In the genomic region with DNA sequence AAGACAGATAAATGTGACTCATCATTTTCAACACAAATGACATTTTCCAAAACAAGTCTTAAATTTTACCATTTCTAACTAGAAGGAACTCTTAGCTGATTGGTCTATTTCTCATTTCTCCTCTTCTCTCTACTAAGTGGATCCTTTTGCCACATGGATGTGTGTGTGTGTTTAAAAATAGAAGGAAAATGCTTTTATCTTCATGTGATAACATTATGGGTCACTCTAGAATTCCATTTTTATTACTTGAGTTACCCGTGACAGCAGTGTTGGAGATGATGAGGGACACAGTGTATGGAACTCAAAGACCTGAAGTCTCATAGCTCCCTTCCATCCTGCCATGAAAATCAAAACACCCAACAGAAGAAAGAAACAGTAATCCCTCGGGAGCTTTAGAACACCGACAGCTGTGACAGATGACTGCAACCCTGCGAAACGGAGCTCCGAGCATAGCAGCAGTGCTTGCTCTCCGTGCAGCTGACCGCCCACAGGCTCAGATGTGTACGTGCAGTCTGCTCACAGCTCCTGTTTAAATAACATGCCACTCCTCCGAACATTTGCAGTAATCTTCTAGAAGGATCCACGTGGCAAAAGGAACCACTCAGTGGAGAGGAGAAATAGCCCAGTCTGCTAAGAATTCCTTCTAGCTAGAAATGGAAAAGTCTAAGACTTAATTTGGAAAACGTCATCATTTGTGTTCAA, we compare ENCODE assay signal across 9 mouse cellular contexts. TPM values are rescaled to one million over a fixed set of nuclear protein-coding genes. Genes with fewer than 3 reads are reported as not detected.
DNase-seq lines count a peak whose midpoint lies in the region; ATAC-seq lines count a peak whose summit lies in the region.
"Had no signal": no experiment of that assay in that cellular context is flagged by ENCODE, and none has a peak within 500 bp of the region (broad histone marks: within the 10 kb centered on the region; RNA-seq: fewer than 3 reads in every experiment).

No protein-coding gene starts in this region.

- no peaks in the 10 kb centered on the region for H3K9me3 ChIP-seq in neural tube, embryonic 15.5 days (replicated peaks)
- H3K9me3 ChIP-seq: embryonic facial prominence, embryonic 12.5 days had no signal

- 0 out of 2 replicates have a peak, but pooled peaks cover 3% of the 10 kb centered on the region for H3K4me1 ChIP-seq in neural tube, embryonic 15.5 days
- H3K4me1 ChIP-seq: embryonic facial prominence, embryonic 12.5 days had no signal

- no peaks in the 10 kb centered on the region for H3K36me3 ChIP-seq in neural tube, embryonic 15.5 days
- H3K36me3 ChIP-seq: embryonic facial prominence, embryonic 12.5 days had no signal

- intact Hi-C loops in gastrocnemius, postnatal 36 days (cut with DNase I) = no loop called here

- peak overlapping the region; percentile 42 for H3K4me2 ChIP-seq in neural tube, embryonic 15.5 days
- H3K4me2 ChIP-seq: embryonic facial prominence, embryonic 12.5 days had no signal

- H3K27me3 ChIP-seq in neural tube, embryonic 15.5 days (replicated peaks) = no peaks in the 10 kb centered on the region
- H3K27me3 ChIP-seq: embryonic facial prominence, embryonic 12.5 days had no signal

- H3K4me3 ChIP-seq in neural tube, embryonic 15.5 days (replicated peaks) = no peak overlapping the region
- H3K4me3 ChIP-seq: embryonic facial prominence, embryonic 12.5 days had no signal

- H3K9ac ChIP-seq in neural tube, embryonic 15.5 days (replicated peaks) = no peak overlapping the region
- H3K9ac ChIP-seq: embryonic facial prominence, embryonic 12.5 days had no signal

- ATAC-seq in neural tube, embryonic 15.5 days (ENCODE audit: low FRiP score) = peak; percentile 83

- peak; percentile 26 for DNase-seq in adrenal gland, postnatal 14 days
- no peak for DNase-seq in adrenal gland, adult 18-20 months (ENCODE audit: low spot score in 2 of 2)
- DNase-seq in 3T3-L1 (ENCODE audit: low read depth, low spot score) = peak; percentile 64
- peak; percentile 67 to 74 for DNase-seq in frontal cortex, adult 2 months (ENCODE audit: extremely low spot score in 1 of 2, low spot score in 1 of 2)
- DNase-seq in left cerebral cortex, adult 8-10 months (ENCODE audit: low spot score in 2 of 2) = peak; percentile 8 to 72
- DNase-seq in gastrocnemius, postnatal 36 days = no peak
- no peak for DNase-seq in c-Kit-positive CD71-positive TER-119-positive erythroid progenitor cells, embryonic 14.5 days (ENCODE audit: low spot score)

- WGBS in neural tube, embryonic 15.5 days = 11% methylated on average over 12 of the region's 12 CpGs

- H3K27ac ChIP-seq in neural tube, embryonic 15.5 days (replicated peaks) = no peak overlapping the region
- H3K27ac ChIP-seq: embryonic facial prominence, embryonic 12.5 days had no signal

RNA-seq across cellular contexts. Expression of a gene that starts 27.7 kb away (rescaled TPM):
- total RNA-seq in adrenal gland, postnatal 14 days (2021) = 0.26 and 0.45 TPM in 2 replicates
- total RNA-seq in adrenal gland, adult 18-20 months (2021) = under 1 TPM; 0.20 to 0.29 TPM
- polyA plus RNA-seq in frontal cortex, adult 2 months (2012; rRNA removed) = 0.08 and 0.18 TPM in 2 replicates
- total RNA-seq in left cerebral cortex, adult 8-10 months (2022) = under 1 TPM in 3 of 4 experiments, not detected in 1; 0.11 to 0.26 (median 0.25) TPM
- 0.10 and 0.14 TPM in 2 replicates for polyA plus RNA-seq in neural tube, embryonic 15.5 days (2015; fragmentation: Nextera tagmentation; extraction: Ambion mirVana)
- total RNA-seq in gastrocnemius, postnatal 36 days (2021) = 10 to 100 TPM; 20.9 to 24.3 TPM

RNA-seq across cellular contexts. Expression of a gene that starts 31.3 kb away (rescaled TPM):
- not detected in 2 replicates for total RNA-seq in adrenal gland, postnatal 14 days (2021)
- total RNA-seq in adrenal gland, adult 18-20 months (2021) = not detected
- not detected in 2 replicates for polyA plus RNA-seq in frontal cortex, adult 2 months (2012; rRNA removed)
- total RNA-seq in left cerebral cortex, adult 8-10 months (2022) = under 1 TPM in 2 of 4 experiments, not detected in 2; 0.26 to 0.34 TPM
- polyA plus RNA-seq in neural tube, embryonic 15.5 days (2015; fragmentation: Nextera tagmentation; extraction: Ambion mirVana) = not detected in 2 replicates
- total RNA-seq in gastrocnemius, postnatal 36 days (2021) = under 1 TPM in 1 of 2 experiments, not detected in 1; 0.17 TPM
- polyA plus RNA-seq: embryonic facial prominence, embryonic 12.5 days had no signal

RNA-seq across cellular contexts. Expression of a gene that starts 41.4 kb away (rescaled TPM):
- not detected in 2 replicates for total RNA-seq in adrenal gland, postnatal 14 days (2021)
- total RNA-seq in adrenal gland, adult 18-20 months (2021) = not detected
- polyA plus RNA-seq in frontal cortex, adult 2 months (2012; rRNA removed) = not detected in 2 replicates
- total RNA-seq in left cerebral cortex, adult 8-10 months (2022) = not detected
- polyA plus RNA-seq in neural tube, embryonic 15.5 days (2015; fragmentation: Nextera tagmentation; extraction: Ambion mirVana) = not detected in 2 replicates
- not detected for total RNA-seq in gastrocnemius, postnatal 36 days (2021)
- polyA plus RNA-seq: embryonic facial prominence, embryonic 12.5 days had no signal

RNA-seq across cellular contexts. Expression of a gene that starts 49.8 kb away (rescaled TPM):
- 224 and 240 TPM in 2 replicates for total RNA-seq in adrenal gland, postnatal 14 days (2021)
- 100 to 1,000 TPM; 211 to 254 TPM for total RNA-seq in adrenal gland, adult 18-20 months (2021)
- 138 and 146 TPM in 2 replicates for polyA plus RNA-seq in frontal cortex, adult 2 months (2012; rRNA removed)
- total RNA-seq in left cerebral cortex, adult 8-10 months (2022) = 100 to 1,000 TPM; 148 to 155 (median 154) TPM
- 247 and 251 TPM in 2 replicates for polyA plus RNA-seq in neural tube, embryonic 15.5 days (2015; fragmentation: Nextera tagmentation; extraction: Ambion mirVana)
- total RNA-seq in gastrocnemius, postnatal 36 days (2021) = 100 to 1,000 TPM in 1 of 2 experiments, 10 to 100 TPM in 1; 93.1 to 119 TPM

Comparison
In these comparisons a context has a peak if more than half of its experiments do, and no peak if none do; other contexts are left out.
1. DNase-seq: peak in adrenal gland, postnatal 14 days (single experiment), 3T3-L1 (single experiment), frontal cortex, adult 2 months (2 of 2) and left cerebral cortex, adult 8-10 months (2 of 2); none in adrenal gland, adult 18-20 months (0 of 2), gastrocnemius, postnatal 36 days (0 of 2) and c-Kit-positive CD71-positive TER-119-positive erythroid progenitor cells, embryonic 14.5 days (single experiment).
2. RNA of a gene that starts 27.7 kb away (total RNA-seq): 20.9 to 24.3 TPM in gastrocnemius, postnatal 36 days; 0.20 to 0.29 TPM in adrenal gland, adult 18-20 months, 0.26 to 0.45 TPM in adrenal gland, postnatal 14 days and 0.11 to 0.26 TPM in left cerebral cortex, adult 8-10 months; every median in the first group is over 10 times any median in the second.